Mouse (Mus musculus) left cerebral cortex, postnatal 4 days (tissue): ENCODE results near the gene Snx30. TPM values are rescaled to one million over a fixed set of nuclear protein-coding genes. Genes with fewer than 3 reads are reported as not detected.
A peak's percentile ranks its signal among the peaks of the same experiment; 100 is the strongest.

Experiments used
- DNase-seq: peaks from one replicate; pipeline ENCODE4 v3.0.0-alpha.2; 2022
- intact Hi-C: fragments of 180-260 bp; cut with DNase I; formaldehyde crosslinking; loops from one replicate; pipeline ENCODE4 v1.15.1; 2025
- total RNA-seq, 2 experiments: library from RNA; stranded (reverse); gene quantifications; 2 replicates each; pipeline ENCODE4 v1.2.3; 2021

Snx30 gene
- total RNA-seq, 2 experiments from 2014 or later, result 32.0 to 38.0 TPM

- intact Hi-C loops, result loop anchor here (5.0 kb wide), 1 partner anchor 57 kb away; the partner anchor contains the start of gene Snx30
Measured at GRCm38 (mm10) chr4:59863869-59864268, 58.2 kb downstream of the Snx30 start.

GRCm38 (mm10) chr4:59868086-59868485 lies 62.4 kb downstream of the Snx30 start:
- DNase-seq, result no peak
- intact Hi-C loops, result no loop called here

More at GRCm38 (mm10) chr4:59863869-59864268, 58.2 kb downstream of the Snx30 start:
- no peak for DNase-seq

GRCm38 (mm10) chr4:59869488-59870057 lies 63.9 kb downstream of the Snx30 start:
- intact Hi-C loops, result loop anchor here (2.0 kb wide), 1 partner anchor 83 kb away; no protein-coding TSS in a partner anchor
- peak; percentile 43 for DNase-seq

DNA sequence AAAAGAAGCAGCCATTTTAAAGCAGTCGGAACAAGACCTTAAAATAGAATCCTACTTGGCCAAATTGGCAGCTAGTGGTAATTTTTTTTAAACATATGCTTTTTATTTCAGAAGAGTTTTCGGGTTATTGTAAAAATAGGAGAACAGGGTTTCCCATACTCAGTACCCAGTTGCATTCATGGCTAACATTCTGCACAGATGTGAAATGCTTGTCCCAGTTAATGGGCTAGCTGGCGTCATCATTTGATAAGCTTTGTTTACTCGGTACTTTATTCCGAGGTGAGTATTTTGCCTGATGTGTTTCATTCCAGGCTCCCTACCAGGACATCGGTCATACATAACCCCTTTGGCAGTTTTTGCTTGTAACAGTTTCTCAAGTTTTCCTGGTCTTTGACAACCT lies 64.8 kb downstream of the Snx30 start:
- intact Hi-C loops, result loop anchor here (2.0 kb wide), 1 partner anchor 84 kb away; no protein-coding TSS in a partner anchor
- no peak for DNase-seq

- peak; percentile 76 for DNase-seq
- intact Hi-C loops, result loop anchor here (2.0 kb wide), 1 partner anchor 84 kb away; no protein-coding TSS in a partner anchor
Measured at GRCm38 (mm10) chr4:59870859-59871591, 65.4 kb downstream of the Snx30 start.

- no peak for DNase-seq
- intact Hi-C loops, result no loop called here
Measured at GRCm38 (mm10) chr4:59873240-59873639, 67.6 kb downstream of the Snx30 start.

- intact Hi-C loops, result no loop called here
Measured at GRCm38 (mm10) chr4:59873830-59874229, 68.2 kb downstream of the Snx30 start.

GRCm38 (mm10) chr4:59876570-59876969 lies 70.9 kb downstream of the Snx30 start:
- intact Hi-C loops, result no loop called here
- no peak for DNase-seq

More at GRCm38 (mm10) chr4:59873830-59874229, 68.2 kb downstream of the Snx30 start:
- DNase-seq, result no peak

GRCm38 (mm10) chr4:59877025-59877424 lies 71.4 kb downstream of the Snx30 start:
- intact Hi-C loops, result no loop called here
- no peak for DNase-seq

GRCm38 (mm10) chr4:59878595-59878994 lies 73.0 kb downstream of the Snx30 start:
- intact Hi-C loops, result no loop called here

DNA sequence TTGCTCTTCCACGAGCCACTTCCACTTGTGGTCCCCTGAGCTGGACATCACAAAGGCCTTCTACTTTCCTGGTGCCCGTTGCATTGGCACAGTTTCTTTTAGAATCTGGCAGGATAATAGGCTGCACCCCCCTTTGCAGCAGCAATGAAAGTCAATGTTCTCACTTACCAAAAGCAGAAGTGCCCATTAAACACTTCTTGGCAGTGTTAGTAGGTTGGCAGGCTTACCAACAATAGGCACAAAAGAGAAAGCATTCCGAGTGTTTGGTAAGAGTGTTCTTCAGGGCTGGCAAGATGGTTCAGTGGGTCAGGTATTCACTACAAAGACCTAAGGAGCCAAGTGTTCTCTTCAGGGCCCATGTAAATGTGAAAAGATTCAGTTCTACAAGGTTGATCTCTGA lies 73.8 kb downstream of the Snx30 start:
- no peak for DNase-seq
- intact Hi-C loops, result no loop called here

More at GRCm38 (mm10) chr4:59878595-59878994, 73.0 kb downstream of the Snx30 start:
- no peak for DNase-seq

DNA sequence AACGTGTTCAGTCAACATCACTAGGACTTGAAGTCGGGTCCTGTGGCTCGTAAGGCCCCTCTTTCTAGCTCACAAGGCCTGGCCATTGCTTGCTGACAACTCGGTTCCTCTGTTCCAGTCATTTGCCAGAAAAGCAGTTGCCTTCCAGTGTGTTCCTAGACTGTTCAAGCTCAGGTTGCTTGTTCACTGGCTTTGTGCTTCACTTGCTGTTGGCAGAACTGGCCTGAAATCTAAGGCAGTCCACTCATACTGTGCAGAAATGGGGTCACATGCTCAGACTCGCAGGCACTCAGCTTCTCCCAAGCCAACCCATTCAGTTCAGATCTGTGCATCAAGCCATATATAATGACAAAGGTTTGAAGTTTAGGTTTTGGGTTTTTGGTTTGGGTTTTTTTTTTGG lies 75.1 kb downstream of the Snx30 start:
- intact Hi-C loops, result no loop called here
- no peak for DNase-seq

GRCm38 (mm10) chr4:59881210-59881609 lies 75.6 kb downstream of the Snx30 start:
- no peak for DNase-seq

GRCm38 (mm10) chr4:59884136-59884696 lies 78.6 kb downstream of the Snx30 start:
- no peak for DNase-seq
- intact Hi-C loops, result no loop called here

More at GRCm38 (mm10) chr4:59881210-59881609, 75.6 kb downstream of the Snx30 start:
- intact Hi-C loops, result no loop called here

DNA sequence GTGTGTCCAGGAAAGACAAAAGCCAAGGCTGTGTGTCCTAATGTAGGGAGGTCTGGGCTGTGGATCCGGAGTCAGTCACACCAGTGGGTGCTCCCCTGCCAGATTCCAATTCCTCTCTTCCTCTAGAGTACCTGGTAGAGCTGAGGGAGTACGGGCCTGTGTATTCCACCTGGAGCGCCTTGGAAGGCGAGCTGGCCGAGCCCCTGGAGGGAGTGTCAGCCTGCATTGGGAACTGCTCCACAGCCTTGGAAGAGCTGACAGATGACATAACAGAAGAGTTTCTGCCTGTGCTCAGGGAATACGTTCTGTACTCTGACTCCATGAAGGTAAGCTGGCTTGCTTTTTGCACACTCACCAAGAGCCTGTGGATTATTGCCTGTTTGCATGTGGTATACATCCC lies 80.6 kb downstream of the Snx30 start:
- intact Hi-C loops, result no loop called here
- DNase-seq, result no peak

DNA sequence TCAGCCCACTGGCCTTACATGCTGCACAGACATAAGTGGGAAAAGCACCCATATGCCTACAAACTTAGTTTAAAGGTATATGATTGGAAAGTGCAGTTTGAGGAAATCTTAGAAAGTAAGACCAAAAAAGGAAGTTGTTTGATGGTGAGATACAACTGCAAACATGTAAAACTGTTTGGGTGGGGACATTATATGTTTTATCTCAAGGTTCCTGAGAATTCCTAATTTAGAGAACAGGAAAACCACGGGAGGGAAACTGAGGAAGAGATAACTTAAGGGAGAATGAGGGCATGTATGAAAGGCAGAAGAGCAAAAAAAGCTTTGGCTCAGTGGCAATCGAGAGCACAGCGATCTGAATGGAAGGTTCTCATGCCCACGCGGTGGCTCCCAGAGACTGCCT lies 81.4 kb downstream of the Snx30 start:
- intact Hi-C loops, result no loop called here

DNA sequence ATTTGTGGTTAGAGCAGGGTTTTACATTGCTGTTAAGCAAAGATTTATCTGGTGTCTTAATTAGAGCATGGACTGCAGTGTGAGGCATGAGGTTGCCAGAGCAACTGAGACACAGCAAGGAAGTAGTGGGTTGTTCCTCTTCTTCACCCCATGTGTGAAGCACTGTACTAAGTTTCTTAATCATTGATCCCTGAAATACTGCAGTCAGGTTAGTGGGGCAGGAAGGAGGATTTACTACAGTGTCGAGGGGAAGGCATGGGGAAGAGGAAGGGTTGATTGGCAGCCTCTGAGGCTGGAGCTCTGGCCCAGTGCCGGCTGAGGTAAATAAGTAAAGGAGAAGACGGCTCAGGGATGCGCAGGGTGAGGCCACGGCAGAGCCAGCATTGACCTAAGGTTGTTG lies 82.4 kb downstream of the Snx30 start:
- no peak for DNase-seq
- intact Hi-C loops, result no loop called here

More for the DNA sequence above, 81.4 kb downstream of the Snx30 start:
- DNase-seq, result no peak

- intact Hi-C loops, result no loop called here
- DNase-seq, result peak; percentile 33
Measured at GRCm38 (mm10) chr4:59890086-59890600, 84.5 kb downstream of the Snx30 start.

DNA sequence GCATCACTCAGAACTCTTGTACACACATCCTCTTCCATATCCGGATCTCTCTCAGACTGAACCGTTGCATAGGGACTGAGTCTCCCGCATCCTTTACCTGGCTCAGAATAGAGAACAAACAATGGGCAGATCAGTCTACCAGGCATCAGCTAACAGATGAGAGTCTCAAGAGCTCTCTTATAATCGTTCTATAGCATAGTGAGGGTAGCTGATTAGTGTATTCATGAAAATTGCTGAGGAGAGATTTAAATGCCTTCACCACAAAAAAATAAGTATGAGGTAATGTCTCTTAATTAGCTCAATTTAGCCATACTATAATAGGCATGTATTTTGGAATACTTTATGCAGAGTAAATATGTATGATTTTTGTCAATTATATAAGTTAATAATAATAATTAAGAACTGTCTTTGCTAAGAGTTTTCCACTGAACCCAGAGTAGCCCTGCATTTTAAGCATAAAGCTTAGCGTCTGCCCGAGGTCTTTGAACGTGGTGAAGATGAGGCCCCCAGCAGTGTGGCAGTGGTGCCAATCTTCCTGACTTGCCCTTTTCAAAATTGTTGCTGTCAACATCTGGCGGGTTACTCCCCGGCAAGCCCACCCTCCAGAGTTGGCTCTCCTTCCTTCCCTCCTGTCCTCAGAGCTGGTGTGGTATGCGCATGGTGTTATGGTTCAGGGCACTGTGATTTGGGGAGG lies 86.2 kb downstream of the Snx30 start:
- intact Hi-C loops, result no loop called here
- no peak for DNase-seq

GRCm38 (mm10) chr4:59892731-59893130 lies 87.1 kb downstream of the Snx30 start:
- DNase-seq, result no peak
- intact Hi-C loops, result no loop called here

- DNase-seq, result no peak
Measured at GRCm38 (mm10) chr4:59894415-59894814, 88.8 kb downstream of the Snx30 start.

More at GRCm38 (mm10) chr4:59894415-59894814, 88.8 kb downstream of the Snx30 start:
- intact Hi-C loops, result no loop called here
